Mouse (Mus musculus) thymus, adult 18-20 months (tissue): ENCODE measurements around the gene Gm19668.
"Not testable (repeated sequence)": the region's sequence is repeated elsewhere in the genome, so short reads cannot be mapped to it uniquely, and the experiment has no call there.

Experiments
- DNase-seq, 2 experiments: peaks; one replicate each; pipeline ENCODE4 v3.0.0; 2022; ENCODE audit warnings: mixed read lengths in 2 of 2

Gene Gm19668

DNA sequence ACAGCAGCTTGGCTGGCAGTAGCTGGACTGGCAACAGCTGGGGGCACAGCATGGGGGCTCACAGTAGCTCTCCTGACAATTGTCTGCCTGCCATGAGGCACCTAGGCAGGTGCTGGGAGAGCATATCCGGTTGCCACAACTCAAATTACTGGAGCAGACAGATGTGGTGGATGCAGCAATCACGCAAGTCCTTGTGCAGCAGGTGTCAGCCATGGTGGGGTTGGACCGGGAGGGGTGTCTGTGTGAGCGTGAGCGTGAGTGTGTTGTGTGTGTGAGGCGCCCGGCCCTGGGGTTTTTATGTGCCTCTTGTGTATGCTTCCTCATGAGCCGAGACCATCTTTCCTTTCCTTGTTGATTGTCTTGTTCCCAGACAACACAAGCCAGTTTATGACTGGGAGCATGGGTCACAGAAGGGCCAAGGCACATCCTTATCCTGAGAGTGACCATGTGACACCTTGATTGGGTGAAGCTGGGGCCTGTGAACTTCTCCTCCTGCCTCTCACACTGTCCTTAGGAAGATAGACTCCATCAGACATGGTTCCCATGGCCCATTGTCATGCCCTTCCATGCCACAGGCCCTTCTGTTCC, at the start of gene Gm19668:
Gene Gm19668 (minus strand): TSS at position 213 of the 588 bp plus-strand sequence.
- DNase-seq = no peak

- no peak for DNase-seq
Measured at GRCm38 (mm10) chr10:77847538-77847937, 48.6 kb upstream of the Gm19668 start.

GRCm38 (mm10) chr10:77846961-77847360, 48.0 kb upstream of the Gm19668 start:
- DNase-seq = no peak

GRCm38 (mm10) chr10:77846503-77846902, 47.6 kb upstream of the Gm19668 start, which contains the start of gene Gm36176:
TSS of gene Gm36176 (plus strand) at chr10:77846803.
- no peak for DNase-seq

- no peak for DNase-seq
Measured at GRCm38 (mm10) chr10:77839006-77839405, 40.1 kb upstream of the Gm19668 start.

GRCm38 (mm10) chr10:77835647-77836046, 36.7 kb upstream of the Gm19668 start, which contains the start of gene Krtap10-10:
TSS of gene Krtap10-10 (plus strand) at chr10:77835947.
- DNase-seq = no peak

GRCm38 (mm10) chr10:77826951-77827350, 28.0 kb upstream of the Gm19668 start, which contains the start of gene Krtap10-4:
TSS of gene Krtap10-4 (minus strand) at chr10:77827095.
- DNase-seq = no peak

- DNase-seq = no peak
Measured at GRCm38 (mm10) chr10:77819203-77819602, 20.3 kb upstream of the Gm19668 start.

- no peak for DNase-seq
Measured at GRCm38 (mm10) chr10:77818523-77818922, 19.6 kb upstream of the Gm19668 start.

GRCm38 (mm10) chr10:77815514-77815913, 16.6 kb upstream of the Gm19668 start:
- no peak for DNase-seq

DNA sequence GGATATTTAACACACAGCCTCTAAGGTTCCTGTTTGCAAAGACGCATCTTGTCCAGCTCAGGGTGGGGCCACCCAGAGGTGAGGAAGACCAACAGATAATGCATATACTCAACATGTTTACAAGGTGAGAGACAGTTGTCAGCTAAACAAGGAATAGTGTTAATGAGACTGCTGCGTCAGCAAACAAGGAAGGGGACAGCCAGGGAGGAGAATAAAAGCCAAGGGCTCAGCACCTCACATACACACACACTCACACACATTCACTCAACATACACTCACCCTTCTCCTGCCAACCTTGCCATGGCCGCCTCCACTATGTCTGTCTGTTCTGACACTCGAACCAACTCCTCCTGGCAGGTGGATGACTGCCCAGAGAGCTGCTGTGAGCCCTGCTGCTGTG, 15.4 kb upstream of the Gm19668 start, which contains the start of gene Gm2696:
Gene Gm2696 (plus strand): TSS at position 301 of the 400 bp plus-strand sequence.
- DNase-seq = no peak

DNA sequence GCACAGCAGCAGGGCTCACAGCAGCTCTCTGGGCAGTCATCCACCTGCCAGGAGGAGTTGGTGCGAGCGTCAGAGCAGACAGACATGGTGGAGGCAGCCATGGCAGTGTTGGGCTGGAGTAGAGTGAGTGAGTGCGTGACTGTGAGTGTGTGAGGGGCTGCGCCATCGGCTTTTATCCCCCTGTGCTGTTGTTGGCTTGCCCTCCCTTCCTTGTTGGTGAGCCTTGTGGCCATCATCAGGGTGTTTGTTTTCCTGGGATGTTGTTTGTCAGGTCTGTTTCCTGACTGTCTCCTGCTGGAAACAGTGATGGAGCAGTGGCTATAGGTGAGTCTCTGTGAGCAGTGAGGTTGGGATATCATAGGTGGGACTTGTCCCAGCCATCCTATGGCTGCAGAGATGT, 12.8 kb upstream of the Gm19668 start, which contains the start of gene Gm9507:
Gene Gm9507 (minus strand): TSS at position 101 of the 400 bp plus-strand sequence.
- no peak for DNase-seq

GRCm38 (mm10) chr10:77804095-77804494, 5.2 kb upstream of the Gm19668 start:
- DNase-seq = no peak

- not testable (repeated sequence) for DNase-seq
Measured at GRCm38 (mm10) chr10:77798164-77798920, 591 bp downstream of the Gm19668 start.

- DNase-seq = no peak
Measured at GRCm38 (mm10) chr10:77797677-77798076, 1.3 kb downstream of the Gm19668 start.

GRCm38 (mm10) chr10:77794976-77795375, 4.0 kb downstream of the Gm19668 start, which contains the start of gene Gm9639:
TSS of gene Gm9639 (minus strand) at chr10:77795076.
- no peak for DNase-seq

- DNase-seq = no peak
Measured at GRCm38 (mm10) chr10:77788621-77789020, 10.3 kb downstream of the Gm19668 start.

DNA sequence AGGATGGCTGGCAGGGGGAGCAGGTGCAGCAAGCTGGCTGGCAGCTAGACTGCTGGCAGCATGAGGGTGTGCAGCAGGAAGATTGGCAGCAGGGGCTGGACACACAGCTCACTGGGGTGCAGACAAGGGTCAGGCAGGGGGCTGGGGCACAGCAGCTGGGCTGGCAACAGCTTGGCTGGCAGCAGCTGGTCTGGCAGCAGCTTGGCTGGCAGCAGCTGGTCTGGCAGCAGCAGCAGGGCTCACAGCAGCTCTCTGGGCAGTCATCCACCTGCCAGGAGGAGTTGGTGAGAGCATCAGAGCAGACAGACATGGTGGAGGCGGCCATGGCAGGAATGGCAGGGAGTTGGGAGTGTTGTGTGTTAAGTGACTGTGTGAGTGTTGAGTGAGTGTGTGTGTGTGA, 11.1 kb downstream of the Gm19668 start, which contains the start of gene Gm7137:
Gene Gm7137 (minus strand): TSS at position 325 of the 400 bp plus-strand sequence.
- DNase-seq = not testable (repeated sequence)

GRCm38 (mm10) chr10:77783396-77783795, 15.5 kb downstream of the Gm19668 start:
- DNase-seq = not testable (repeated sequence)

DNA sequence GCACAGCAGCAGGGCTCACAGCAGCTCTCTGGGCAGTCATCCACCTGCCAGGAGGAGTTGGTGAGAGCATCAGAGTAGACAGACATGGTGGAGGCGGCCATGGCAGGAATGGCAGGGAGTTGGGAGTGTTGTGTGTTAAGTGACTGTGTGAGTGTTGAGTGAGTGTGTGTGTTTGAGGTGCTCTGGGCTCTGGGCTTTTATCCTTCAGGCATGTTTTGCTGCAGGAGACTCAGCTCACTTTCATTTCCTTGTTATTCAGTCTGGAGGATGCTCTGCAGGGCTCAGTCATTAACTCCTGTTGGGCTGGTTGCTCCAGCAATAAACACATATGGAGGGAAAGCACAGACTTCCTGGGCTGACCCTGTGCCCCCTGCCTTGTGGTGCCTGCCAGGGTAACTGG, 16.5 kb downstream of the Gm19668 start, which contains the start of gene Gm3250:
Gene Gm3250 (minus strand): TSS at position 101 of the 400 bp plus-strand sequence.
- DNase-seq = not testable (repeated sequence)

- not testable (repeated sequence) for DNase-seq
Measured at GRCm38 (mm10) chr10:77776844-77777243, 22.1 kb downstream of the Gm19668 start, which contains the start of gene Gm7138. TSS of gene Gm7138 (minus strand) at chr10:77776944.

GRCm38 (mm10) chr10:77772142-77772541, 26.8 kb downstream of the Gm19668 start:
- not testable (repeated sequence) for DNase-seq

DNA sequence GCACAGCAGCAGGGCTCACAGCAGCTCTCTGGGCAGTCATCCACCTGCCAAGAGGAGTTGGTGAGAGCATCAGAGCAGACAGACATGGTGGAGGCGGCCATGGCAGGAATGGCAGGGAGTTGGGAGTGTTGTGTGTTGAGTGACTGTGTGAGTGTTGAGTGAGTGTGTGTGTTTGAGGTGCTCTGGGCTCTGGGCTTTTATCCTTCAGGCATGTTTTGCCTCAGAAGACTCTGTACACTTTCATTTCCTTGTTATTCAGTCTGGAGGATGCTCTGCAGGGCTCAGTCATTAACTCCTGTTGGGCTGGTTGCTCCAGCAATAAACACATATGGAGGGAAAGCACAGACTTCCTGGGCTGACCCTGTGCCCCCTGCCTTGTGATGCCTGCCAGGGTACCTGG, 27.7 kb downstream of the Gm19668 start, which contains the start of gene Gm3238:
Gene Gm3238 (minus strand): TSS at position 101 of the 400 bp plus-strand sequence.
- DNase-seq = not testable (repeated sequence)
